Mouse (Mus musculus) bone marrow, adult 2 months (tissue): ENCODE results near the gene Trim11.

Experiments
- CTCF ChIP-seq: fragments of 200-500 bp; IDR thresholded peaks from 2 replicates; pipeline ENCODE4 v1.5.1; 2011; ENCODE audit warnings: low read length, control low read depth; ENCODE audit not compliant: control insufficient read depth, insufficient read depth
- POLR2A ChIP-seq: fragments of 200-500 bp; IDR thresholded peaks from 2 replicates; pipeline ENCODE4 v1.6.1; 2011; ENCODE audit warnings: low read depth, mild to moderate bottlenecking, control low read depth, low read length, borderline replicate concordance; ENCODE audit not compliant: control insufficient read depth

DNA sequence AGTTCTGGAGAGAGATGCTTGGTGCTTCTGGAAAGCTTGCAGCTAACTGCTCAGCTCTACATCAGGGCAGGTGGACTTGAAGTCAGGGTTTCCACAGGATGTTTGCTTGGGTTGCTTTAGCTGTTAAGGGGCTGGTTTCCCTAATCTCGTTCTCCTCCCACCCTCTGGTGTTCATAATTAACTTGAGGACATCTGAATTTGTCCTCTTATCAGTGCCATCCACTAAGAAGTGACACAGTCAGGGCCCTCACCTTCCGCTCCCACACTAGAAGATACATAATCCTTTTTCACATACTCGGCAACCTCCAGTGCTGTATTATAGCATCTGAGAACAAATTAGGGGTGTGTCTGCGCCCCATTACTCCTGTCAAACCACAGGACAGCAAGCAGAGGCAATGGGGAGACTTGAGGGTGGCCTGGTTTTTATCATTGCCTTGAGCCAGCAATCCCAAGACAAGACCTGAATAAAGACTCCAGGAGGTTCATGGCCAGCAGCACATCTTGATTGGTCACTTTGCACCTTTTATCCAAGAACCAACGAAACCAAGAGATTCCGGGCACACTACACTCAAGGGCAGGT, 15.3 kb downstream of the Trim11 start:
- TF ChIP-seq POLR2A (no peak), CTCF (no peak)
